Mouse (Mus musculus): ENCODE measurements around the gene Ppp1r12c. TPM values are rescaled to one million over a fixed set of nuclear protein-coding genes. Genes with fewer than 3 reads are reported as not detected.

Ppp1r12c gene
- polyA plus RNA-seq, 1 experiment from 2014 or later, result 46.2 TPM

GRCm38 (mm10) chr7:4522292-4522691, 20.8 kb upstream of the Ppp1r12c start:
- H3K4me2 ChIP-seq (ENCODE audit: low read length), result no peak overlapping the region
- ATAC-seq (ENCODE audit: low FRiP score, low TSS enrichment) (no peak), DNase-seq (no peak)
- WGBS, result 78% methylated on average over 6 of the region's 6 CpGs
- peaks cover 8% of the 10 kb centered on the region; the same call in 1 of the 2 replicates for H3K4me1 ChIP-seq (ENCODE audit: control insufficient read depth, insufficient read depth, low read length)
- no peaks in the 10 kb centered on the region for H3K9me3 ChIP-seq (ENCODE audit: control insufficient read depth, low read length)
- no peak overlapping the region for H3K9ac ChIP-seq (replicated peaks; ENCODE audit: low read length)
- H3K27me3 ChIP-seq (ENCODE audit: control insufficient read depth, insufficient read depth, low read length), result no peaks in the 10 kb centered on the region
- H3K36me3 ChIP-seq (ENCODE audit: control insufficient read depth, insufficient read depth, low read length), result no peaks in the 10 kb centered on the region
- no peak overlapping the region for H3K27ac ChIP-seq (replicated peaks; ENCODE audit: low read depth, low read length)
- no peak overlapping the region for H3K4me3 ChIP-seq (replicated peaks; ENCODE audit: low read depth, low read length)

GRCm38 (mm10) chr7:4521231-4522003, 19.9 kb upstream of the Ppp1r12c start:
- 33% methylated on average over 32 of the region's 32 CpGs for WGBS
- H3K36me3 ChIP-seq (ENCODE audit: control insufficient read depth, insufficient read depth, low read length), result no peaks in the 10 kb centered on the region
- no peak overlapping the region; the same call in 1 of the 2 replicates for H3K9ac ChIP-seq (replicated peaks; ENCODE audit: low read length)
- H3K4me1 ChIP-seq (ENCODE audit: control insufficient read depth, insufficient read depth, low read length), result peaks cover 5% of the 10 kb centered on the region; the same call in 1 of the 2 replicates
- ATAC-seq (ENCODE audit: low FRiP score, low TSS enrichment) (no peak), DNase-seq (no peak)
- no peaks in the 10 kb centered on the region for H3K27me3 ChIP-seq (ENCODE audit: control insufficient read depth, insufficient read depth, low read length)
- H3K4me2 ChIP-seq (ENCODE audit: low read length), result peak overlapping the region; percentile 48
- no peak overlapping the region for H3K27ac ChIP-seq (replicated peaks; ENCODE audit: low read depth, low read length)
- H3K9me3 ChIP-seq (ENCODE audit: control insufficient read depth, low read length), result no peaks in the 10 kb centered on the region
- peak overlapping the region; percentile 13; the same call in 1 of the 2 replicates for H3K4me3 ChIP-seq (replicated peaks; ENCODE audit: low read depth, low read length)

GRCm38 (mm10) chr7:4518487-4518886, 17.0 kb upstream of the Ppp1r12c start:
- Histone ChIP-seq H3K4me1 (ENCODE audit: control insufficient read depth, insufficient read depth, low read length) (0 out of 2 replicates have a peak, but pooled peaks cover 5% of the 10 kb centered on the region), H3K9ac (replicated peaks; ENCODE audit: low read length) (no peak overlapping the region), H3K27ac (replicated peaks; ENCODE audit: low read depth, low read length) (no peak overlapping the region), H3K36me3 (ENCODE audit: control insufficient read depth, insufficient read depth, low read length) (no peaks in the 10 kb centered on the region), H3K4me2 (ENCODE audit: low read length) (no peak overlapping the region), H3K27me3 (ENCODE audit: control insufficient read depth, insufficient read depth, low read length) (no peaks in the 10 kb centered on the region), H3K4me3 (replicated peaks; ENCODE audit: low read depth, low read length) (no peak overlapping the region), H3K9me3 (ENCODE audit: control insufficient read depth, low read length) (no peaks in the 10 kb centered on the region)
- no peak for DNase-seq
- 81% methylated on average over 1 of the region's 1 CpGs for WGBS
- no peak for ATAC-seq (ENCODE audit: low FRiP score, low TSS enrichment)

GRCm38 (mm10) chr7:4516332-4517050, 15.0 kb upstream of the Ppp1r12c start, which contains the start of gene Tnnt1:
TSS of gene Tnnt1 (minus strand) at chr7:4516382.
- H3K4me3 ChIP-seq (replicated peaks; ENCODE audit: low read depth, low read length), result no peak within 1 kb of the TSS
- no peaks in the 10 kb centered on the region for H3K36me3 ChIP-seq (ENCODE audit: control insufficient read depth, insufficient read depth, low read length)
- DNase-seq (no peak), ATAC-seq (ENCODE audit: low FRiP score, low TSS enrichment) (no peak)
- no peaks in the 10 kb centered on the region; the same call in 1 of the 2 replicates for H3K27me3 ChIP-seq (ENCODE audit: control insufficient read depth, insufficient read depth, low read length)
- WGBS, result 8% methylated on average over 4 of the region's 4 CpGs
- H3K9ac ChIP-seq (replicated peaks; ENCODE audit: low read length), result no peak within 1 kb of the TSS
- H3K4me1 ChIP-seq (ENCODE audit: control insufficient read depth, insufficient read depth, low read length), result 0 out of 2 replicates have a peak, but pooled peaks cover 5% of the 10 kb centered on the region
- H3K27ac ChIP-seq (replicated peaks; ENCODE audit: low read depth, low read length), result no peak within 1 kb of the TSS
- H3K4me2 ChIP-seq (ENCODE audit: low read length), result no peak within 1 kb of the TSS
- H3K9me3 ChIP-seq (ENCODE audit: control insufficient read depth, low read length), result no peaks in the 10 kb centered on the region

GRCm38 (mm10) chr7:4515853-4516252, 14.4 kb upstream of the Ppp1r12c start:
- Histone ChIP-seq H3K4me3 (replicated peaks; ENCODE audit: low read depth, low read length) (no peak overlapping the region), H3K9ac (replicated peaks; ENCODE audit: low read length) (no peak overlapping the region), H3K4me2 (ENCODE audit: low read length) (no peak overlapping the region), H3K36me3 (ENCODE audit: control insufficient read depth, insufficient read depth, low read length) (no peaks in the 10 kb centered on the region), H3K27ac (replicated peaks; ENCODE audit: low read depth, low read length) (no peak overlapping the region), H3K4me1 (ENCODE audit: control insufficient read depth, insufficient read depth, low read length) (0 out of 2 replicates have a peak, but pooled peaks cover 5% of the 10 kb centered on the region), H3K9me3 (ENCODE audit: control insufficient read depth, low read length) (no peaks in the 10 kb centered on the region), H3K27me3 (ENCODE audit: control insufficient read depth, insufficient read depth, low read length) (no peaks in the 10 kb centered on the region; the same call in 1 of the 2 replicates)
- no peak for ATAC-seq (ENCODE audit: low FRiP score, low TSS enrichment)
- DNase-seq, result no peak
- 67% methylated on average over 6 of the region's 6 CpGs for WGBS

- ATAC-seq (ENCODE audit: low FRiP score, low TSS enrichment), result peak; percentile 16; the same call in 1 of the 2 replicates
- H3K9me3 ChIP-seq (ENCODE audit: control insufficient read depth, low read length), result no peaks in the 10 kb centered on the region
- H3K9ac ChIP-seq (replicated peaks; ENCODE audit: low read length), result no peak overlapping the region
- H3K4me1 ChIP-seq (ENCODE audit: control insufficient read depth, insufficient read depth, low read length), result 0 out of 2 replicates have a peak, but pooled peaks cover 5% of the 10 kb centered on the region
- H3K4me3 ChIP-seq (replicated peaks; ENCODE audit: low read depth, low read length), result no peak overlapping the region
- H3K27me3 ChIP-seq (ENCODE audit: control insufficient read depth, insufficient read depth, low read length), result no peaks in the 10 kb centered on the region; the same call in 1 of the 2 replicates
- H3K4me2 ChIP-seq (ENCODE audit: low read length), result no peak overlapping the region
- no peak for DNase-seq
- 52% methylated on average over 6 of the region's 6 CpGs for WGBS
- H3K27ac ChIP-seq (replicated peaks; ENCODE audit: low read depth, low read length), result peak overlapping the region; percentile 50; the same call in 1 of the 2 replicates
- no peaks in the 10 kb centered on the region for H3K36me3 ChIP-seq (ENCODE audit: control insufficient read depth, insufficient read depth, low read length)
Observed at GRCm38 (mm10) chr7:4513829-4514712, 12.6 kb upstream of the Ppp1r12c start.

- DNase-seq (peak; percentile 64), ATAC-seq (ENCODE audit: low FRiP score, low TSS enrichment) (no peak)
- no peaks in the 10 kb centered on the region for H3K9me3 ChIP-seq (ENCODE audit: control insufficient read depth, low read length)
- H3K9ac ChIP-seq (replicated peaks; ENCODE audit: low read length), result no peak overlapping the region
- H3K4me1 ChIP-seq (ENCODE audit: control insufficient read depth, insufficient read depth, low read length), result 0 out of 2 replicates have a peak, but pooled peaks cover 5% of the 10 kb centered on the region
- H3K36me3 ChIP-seq (ENCODE audit: control insufficient read depth, insufficient read depth, low read length), result no peaks in the 10 kb centered on the region
- no peak overlapping the region for H3K27ac ChIP-seq (replicated peaks; ENCODE audit: low read depth, low read length)
- H3K4me3 ChIP-seq (replicated peaks; ENCODE audit: low read depth, low read length), result no peak overlapping the region
- 26% methylated on average over 13 of the region's 13 CpGs for WGBS
- no peaks in the 10 kb centered on the region; the same call in 1 of the 2 replicates for H3K27me3 ChIP-seq (ENCODE audit: control insufficient read depth, insufficient read depth, low read length)
- H3K4me2 ChIP-seq (ENCODE audit: low read length), result no peak overlapping the region
Observed at GRCm38 (mm10) chr7:4513236-4513635, 11.8 kb upstream of the Ppp1r12c start.
